Mouse (Mus musculus) embryo, embryonic 10.5 days (tissue): ENCODE data around the gene Man1c1.
A peak's percentile ranks its signal among the peaks of the same experiment; 100 is the strongest.

Source experiments
- DNase-seq: peaks from one replicate; pipeline ENCODE4 v3.0.0-alpha.2; 2015; ENCODE audit warnings: low spot score

The Man1c1 gene

GRCm38 (mm10) chr4:134578407-134578806 lies 125.7 kb downstream of the Man1c1 start:
- DNase-seq, result no peak

GRCm38 (mm10) chr4:134577281-134577680 lies 126.8 kb downstream of the Man1c1 start:
- no peak for DNase-seq

- DNase-seq, result peak; percentile 34
These were observed 128.6 kb downstream of the Man1c1 start for GRCm38 (mm10) chr4:134575486-134575885.

- no peak for DNase-seq
These were observed 131.4 kb downstream of the Man1c1 start for GRCm38 (mm10) chr4:134572449-134573300.

- no peak for DNase-seq
These were observed 133.2 kb downstream of the Man1c1 start for GRCm38 (mm10) chr4:134570704-134571451.

- DNase-seq, result no peak
These were observed 134.3 kb downstream of the Man1c1 start for GRCm38 (mm10) chr4:134569831-134570230.

- peak; percentile 31 for DNase-seq
These were observed 134.9 kb downstream of the Man1c1 start for GRCm38 (mm10) chr4:134569205-134569604.

GRCm38 (mm10) chr4:134567377-134568226 lies 136.5 kb downstream of the Man1c1 start:
- no peak for DNase-seq

- no peak for DNase-seq
These were observed 140.0 kb downstream of the Man1c1 start for GRCm38 (mm10) chr4:134564093-134564492.

- no peak for DNase-seq
These were observed 140.5 kb downstream of the Man1c1 start for GRCm38 (mm10) chr4:134563624-134564023.

GRCm38 (mm10) chr4:134562014-134562413 lies 142.1 kb downstream of the Man1c1 start:
- DNase-seq, result no peak

- no peak for DNase-seq
These were observed 143.4 kb downstream of the Man1c1 start for GRCm38 (mm10) chr4:134560699-134561098.

GRCm38 (mm10) chr4:134559154-134559553 lies 144.9 kb downstream of the Man1c1 start:
- DNase-seq, result no peak

GRCm38 (mm10) chr4:134558570-134559113 lies 145.4 kb downstream of the Man1c1 start:
- DNase-seq, result no peak

GRCm38 (mm10) chr4:134557626-134558249 lies 146.4 kb downstream of the Man1c1 start:
- peak; percentile 50 for DNase-seq

- DNase-seq, result peak; percentile 55
These were observed 148.0 kb downstream of the Man1c1 start for GRCm38 (mm10) chr4:134555956-134556580.

- no peak for DNase-seq
These were observed 150.5 kb downstream of the Man1c1 start for GRCm38 (mm10) chr4:134553631-134554030.

- peak; percentile 74 for DNase-seq
These were observed 152.4 kb downstream of the Man1c1 start, which contains the start of gene Selenon for GRCm38 (mm10) chr4:134551494-134552316. Selenon (minus strand) TSS chr4:134552166.

- DNase-seq, result no peak
These were observed 154.2 kb downstream of the Man1c1 start for GRCm38 (mm10) chr4:134549899-134550298.
